Mouse (Mus musculus) left cerebral cortex, adult 11 months (tissue): ENCODE data around the gene Chfr.
"Not testable (repeated sequence)": the region's sequence is repeated elsewhere in the genome, so short reads cannot be mapped to it uniquely, and the experiment has no call there.

Source experiments
- DNase-seq: peaks from one replicate; pipeline ENCODE4 v3.0.0; 2022; ENCODE audit warnings: low spot score

Chfr gene

DNA sequence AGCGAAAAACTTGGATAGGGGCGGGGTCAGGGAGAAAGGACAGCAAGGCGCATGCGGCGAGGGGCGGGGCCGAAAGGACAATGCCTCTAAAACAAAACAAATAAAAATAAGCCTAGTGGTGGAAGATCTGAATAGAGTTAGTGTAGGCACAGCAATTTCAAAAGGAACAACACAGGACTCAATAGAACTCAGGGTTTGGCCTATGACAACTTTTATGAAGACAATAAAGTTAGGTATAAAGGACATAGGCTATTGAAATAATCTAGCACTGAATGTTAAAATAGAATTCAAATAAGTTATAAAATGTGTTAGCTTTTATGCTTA lies 27.4 kb upstream of the Chfr start:
- no peak for DNase-seq

DNA sequence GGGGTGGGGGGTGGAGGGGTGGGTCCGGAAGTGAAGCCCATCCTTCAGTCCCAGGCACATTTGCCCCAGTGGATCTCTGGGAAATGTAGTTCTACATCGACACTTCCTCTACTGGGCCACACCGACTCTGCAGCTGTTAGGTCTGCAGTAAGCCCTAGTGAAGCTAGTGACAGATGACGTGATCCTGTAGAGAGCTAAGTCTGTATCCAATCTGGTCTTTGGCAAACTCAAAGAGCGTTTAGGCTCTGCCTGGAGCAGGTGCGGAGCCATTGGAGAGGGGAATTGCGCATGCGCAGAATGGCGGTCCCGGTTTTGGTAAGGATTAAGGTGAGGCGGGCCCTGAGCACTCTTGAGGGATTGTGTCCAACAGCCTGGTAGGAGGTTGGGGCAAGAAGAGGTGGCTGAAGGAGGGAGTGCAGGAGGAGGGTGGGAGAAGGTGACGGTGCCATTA lies 25.6 kb upstream of the Chfr start, which contains the start of gene Zfp605:
Zfp605 (plus strand) TSS at position 102 of the 451 bp plus-strand sequence.
- peak; percentile 89 for DNase-seq

DNA sequence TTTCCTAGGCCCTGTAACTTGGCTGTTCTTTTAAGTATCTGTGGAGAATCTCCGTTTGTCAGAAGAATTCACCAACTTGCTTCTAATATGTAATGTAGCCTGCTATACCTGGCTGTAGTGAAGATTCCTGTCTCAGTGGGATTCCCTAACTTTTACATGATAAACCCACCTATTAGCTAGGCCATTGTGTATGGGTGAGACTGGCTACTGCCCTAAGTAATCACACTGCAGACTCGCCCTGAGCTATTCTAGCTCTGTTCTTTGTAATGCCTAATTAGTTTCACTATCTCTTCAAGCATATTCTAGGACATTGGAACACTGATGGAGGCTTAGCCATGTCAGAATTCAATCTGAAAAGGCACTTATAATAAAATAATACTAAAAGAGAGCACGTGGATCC lies 13.3 kb upstream of the Chfr start:
- DNase-seq = not testable (repeated sequence)

DNA sequence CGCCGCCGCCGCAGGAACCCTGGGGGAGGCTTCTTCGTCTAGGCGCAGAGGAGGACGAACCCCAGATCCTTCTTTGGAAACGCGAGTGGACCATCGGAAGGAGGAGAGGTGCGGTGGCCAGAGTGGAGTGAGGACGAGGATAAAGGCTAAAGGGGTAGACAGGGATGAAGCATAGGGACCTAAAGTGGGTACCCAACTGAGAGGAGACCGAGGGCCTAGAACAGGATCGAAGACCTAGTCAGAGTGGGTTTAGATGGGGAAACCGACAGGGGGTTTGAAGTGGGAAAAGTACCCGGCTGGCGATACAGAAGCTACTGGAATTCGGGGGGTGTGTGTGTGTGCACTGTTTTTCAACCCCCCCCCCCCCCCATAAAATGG lies 434 bp downstream of the Chfr start:
- no peak for DNase-seq

DNA sequence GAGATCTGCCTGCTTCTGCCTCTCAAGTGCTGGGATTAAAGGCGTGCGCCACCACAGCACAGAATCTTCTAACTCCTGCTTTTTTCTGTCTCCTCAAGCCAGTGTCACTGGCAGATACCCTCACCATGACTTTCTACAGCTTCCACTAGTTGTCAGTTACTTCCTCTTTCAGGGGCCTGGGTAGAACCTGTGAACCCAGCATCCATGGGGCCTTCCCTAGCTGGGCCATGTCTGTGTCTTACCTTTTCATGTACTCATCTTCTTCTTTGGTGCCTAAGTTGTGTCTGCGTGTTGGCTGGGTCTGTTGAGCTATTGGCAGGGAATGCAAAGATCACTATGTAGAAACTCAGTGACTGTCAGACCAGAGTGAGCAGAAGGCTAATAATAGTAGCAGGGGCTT lies 2.2 kb downstream of the Chfr start:
- DNase-seq = no peak

DNA sequence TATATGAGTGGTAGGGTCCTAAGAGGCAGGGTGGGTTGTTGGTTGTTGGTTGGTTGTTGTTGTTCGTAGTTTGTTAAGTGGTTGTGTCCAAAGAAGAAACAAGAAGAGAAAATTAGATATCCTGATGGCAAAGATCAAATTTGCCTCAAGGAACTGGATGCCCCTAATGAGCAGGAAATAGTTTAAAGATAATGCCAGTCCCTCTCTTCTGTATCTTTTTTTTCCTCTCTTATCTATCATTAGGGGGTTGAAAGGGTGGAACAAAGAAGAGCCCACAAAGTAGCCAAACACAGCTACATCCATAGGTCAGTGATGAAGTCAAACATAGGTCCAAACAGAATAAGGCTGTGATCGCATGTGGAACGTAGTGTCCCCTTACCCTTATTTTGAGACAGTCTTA lies 3.7 kb downstream of the Chfr start:
- DNase-seq = no peak

DNA sequence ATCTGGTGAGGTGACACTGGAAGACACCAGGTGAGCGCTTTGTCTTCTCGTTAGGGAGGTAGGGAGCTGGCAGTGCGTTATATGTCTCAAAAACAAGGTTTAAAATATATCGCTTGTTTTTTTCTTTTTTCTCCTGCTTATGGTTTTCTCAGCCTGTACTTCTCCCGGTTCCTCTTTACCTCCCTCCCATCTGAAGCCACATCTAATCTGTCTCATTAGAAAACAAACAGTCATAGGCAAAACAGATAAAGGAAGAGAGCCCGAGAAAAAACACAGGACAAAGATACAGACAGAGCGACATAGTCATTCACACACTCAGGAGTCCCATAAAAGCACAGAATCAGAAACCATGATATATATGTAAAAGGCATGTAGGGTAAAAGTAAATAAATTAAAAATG lies 4.8 kb downstream of the Chfr start:
- no peak for DNase-seq

DNA sequence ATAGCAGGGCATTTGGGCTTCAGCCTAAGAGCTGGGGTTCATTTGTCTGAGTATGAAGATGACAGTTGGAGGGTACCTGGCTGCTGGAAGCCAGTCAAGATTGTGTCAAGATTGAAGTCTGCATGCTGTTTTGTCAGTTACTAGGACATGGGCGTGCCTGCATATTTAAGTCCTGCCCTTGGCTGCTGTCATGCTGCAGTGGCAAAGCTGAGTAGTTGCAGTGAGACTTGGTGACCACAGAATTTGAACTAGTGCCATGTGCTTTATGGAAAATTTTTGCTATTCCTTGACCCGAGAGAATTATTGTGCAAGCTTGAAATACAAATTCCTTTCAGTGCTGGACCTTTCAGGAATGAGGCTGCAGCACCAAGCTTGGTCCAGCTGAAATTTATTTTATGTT lies 6.7 kb downstream of the Chfr start:
- DNase-seq = no peak

DNA sequence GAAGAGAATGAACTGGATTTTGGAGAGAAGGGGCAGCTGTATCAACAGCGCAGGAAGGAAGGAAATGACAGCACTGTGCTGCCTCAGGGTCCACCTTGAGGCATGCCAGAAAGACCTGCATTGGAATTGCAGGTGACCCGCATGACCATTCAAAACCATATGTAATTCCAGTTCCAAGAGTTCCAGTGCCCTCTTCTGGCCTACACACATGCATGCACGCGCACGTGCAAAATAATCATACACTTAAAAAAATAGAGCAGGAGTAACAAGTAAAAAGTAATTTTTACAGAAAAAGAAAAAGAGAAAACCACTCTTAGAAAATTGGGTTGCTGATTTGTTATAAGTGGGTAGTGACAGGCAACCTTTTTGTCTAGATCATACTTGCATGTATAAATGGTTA lies 7.4 kb downstream of the Chfr start:
- no peak for DNase-seq

DNA sequence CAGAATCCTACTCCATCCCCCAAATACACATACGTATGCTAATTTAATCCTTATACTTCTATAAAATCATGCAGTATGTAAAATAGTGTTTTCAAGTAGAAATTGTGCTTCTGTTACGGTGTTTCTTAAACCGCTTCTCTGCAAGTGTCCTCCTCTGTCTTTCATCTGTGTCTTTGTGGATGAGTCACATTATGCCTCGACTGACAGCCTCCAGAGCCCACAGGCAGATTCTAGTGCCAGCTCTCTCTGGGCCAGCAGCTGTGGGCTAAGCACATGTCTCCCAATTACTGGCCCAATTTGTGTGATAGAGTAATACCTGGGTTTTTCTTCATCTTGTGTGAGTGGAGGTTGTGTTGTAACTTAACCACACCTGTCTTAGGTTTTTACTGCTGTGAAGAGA lies 33.7 kb downstream of the Chfr start:
- DNase-seq = no peak

DNA sequence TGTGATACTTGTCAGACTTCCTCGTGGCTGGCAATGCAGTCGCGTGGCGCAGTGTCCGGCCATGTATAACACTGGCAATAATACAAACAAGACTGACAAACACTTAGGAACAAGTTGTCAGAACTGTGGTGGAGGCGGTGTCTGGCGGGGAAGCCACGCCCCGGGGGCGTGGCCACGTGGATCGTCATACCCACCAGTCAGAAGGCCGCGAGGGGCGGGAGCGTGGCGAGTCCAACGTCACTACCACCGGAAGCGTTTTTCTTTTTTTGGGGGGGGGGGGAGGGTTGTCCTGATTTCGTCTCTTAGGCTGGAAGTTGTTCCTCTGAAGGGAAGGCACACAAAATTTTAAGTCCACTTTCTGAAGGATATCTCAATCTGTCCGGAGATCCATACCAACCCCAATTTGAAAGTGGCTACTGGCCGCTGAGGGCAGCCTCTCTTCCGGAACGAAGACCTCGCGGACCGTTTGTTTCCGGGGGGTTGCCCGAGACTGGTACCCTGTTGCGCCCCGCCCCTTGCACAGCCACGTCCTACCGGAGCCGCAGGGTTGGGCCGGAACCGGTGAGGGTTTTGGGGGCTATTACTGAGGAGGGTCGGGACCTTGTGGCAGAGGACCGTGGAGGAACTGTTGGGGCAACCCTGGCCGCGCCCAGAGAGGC lies 40.8 kb downstream of the Chfr start, which contains the start of gene Golga3:
Golga3 (plus strand) TSS at position 340 of the 659 bp plus-strand sequence.
- DNase-seq = peak; percentile 87

DNA sequence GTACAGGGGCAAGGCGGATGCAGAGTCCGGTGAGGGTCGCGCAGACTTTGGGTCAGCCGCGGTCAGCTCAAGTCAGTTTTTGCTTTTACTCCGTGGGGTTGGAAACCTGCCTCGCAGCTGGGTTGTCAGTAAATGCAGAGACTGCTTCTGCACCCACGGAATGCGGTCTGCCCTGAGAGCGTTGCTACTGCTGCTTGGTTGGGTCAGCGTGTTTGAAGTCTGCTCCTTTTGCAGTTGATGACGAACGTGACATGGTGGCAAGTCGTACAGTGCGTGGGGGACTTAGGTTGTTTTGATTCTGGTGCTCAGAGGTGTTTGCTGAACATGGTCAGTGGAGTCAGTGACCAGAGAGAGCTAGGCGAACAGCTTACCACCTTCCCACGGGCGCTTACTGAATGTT lies 41.4 kb downstream of the Chfr start:
- DNase-seq = peak; percentile 7

DNA sequence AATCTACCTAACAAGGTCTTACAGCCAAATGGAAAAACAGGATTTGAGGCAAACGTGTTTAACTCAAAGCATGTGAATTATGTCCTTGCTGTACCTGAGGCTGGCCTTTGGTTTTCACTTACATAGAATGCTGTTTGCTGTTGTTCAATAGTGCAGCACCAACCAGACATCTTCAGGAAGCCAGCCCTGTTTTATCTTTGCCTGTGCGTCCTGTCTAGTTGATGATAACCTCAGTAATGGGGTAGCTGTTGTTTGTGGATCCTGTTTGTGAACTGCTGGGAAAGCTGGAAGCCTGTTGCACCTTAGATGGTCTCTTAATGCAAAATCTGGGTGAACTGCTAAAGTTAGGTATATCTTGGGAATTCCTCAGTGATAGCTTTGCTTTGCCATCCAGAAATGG lies 43.0 kb downstream of the Chfr start:
- DNase-seq = no peak

DNA sequence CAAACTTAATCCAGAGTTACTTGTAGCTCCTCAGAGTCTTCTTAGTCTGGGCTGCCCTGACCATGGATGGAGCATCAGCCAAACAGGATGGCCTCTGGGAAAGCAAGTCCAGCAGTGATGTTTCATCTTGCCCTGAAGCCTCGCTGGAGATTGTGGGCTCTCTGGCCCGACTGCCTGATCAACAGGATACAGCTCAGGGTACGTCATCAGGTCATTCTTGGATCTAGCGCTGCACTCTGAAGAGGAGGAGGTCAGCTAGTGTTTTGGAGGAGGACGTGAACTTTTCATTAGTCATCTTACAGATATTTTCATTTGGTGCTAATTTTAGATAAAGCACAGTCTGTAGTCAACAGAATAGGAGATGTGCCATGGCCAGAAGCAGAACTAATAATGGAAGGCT lies 46.1 kb downstream of the Chfr start:
- no peak for DNase-seq

DNA sequence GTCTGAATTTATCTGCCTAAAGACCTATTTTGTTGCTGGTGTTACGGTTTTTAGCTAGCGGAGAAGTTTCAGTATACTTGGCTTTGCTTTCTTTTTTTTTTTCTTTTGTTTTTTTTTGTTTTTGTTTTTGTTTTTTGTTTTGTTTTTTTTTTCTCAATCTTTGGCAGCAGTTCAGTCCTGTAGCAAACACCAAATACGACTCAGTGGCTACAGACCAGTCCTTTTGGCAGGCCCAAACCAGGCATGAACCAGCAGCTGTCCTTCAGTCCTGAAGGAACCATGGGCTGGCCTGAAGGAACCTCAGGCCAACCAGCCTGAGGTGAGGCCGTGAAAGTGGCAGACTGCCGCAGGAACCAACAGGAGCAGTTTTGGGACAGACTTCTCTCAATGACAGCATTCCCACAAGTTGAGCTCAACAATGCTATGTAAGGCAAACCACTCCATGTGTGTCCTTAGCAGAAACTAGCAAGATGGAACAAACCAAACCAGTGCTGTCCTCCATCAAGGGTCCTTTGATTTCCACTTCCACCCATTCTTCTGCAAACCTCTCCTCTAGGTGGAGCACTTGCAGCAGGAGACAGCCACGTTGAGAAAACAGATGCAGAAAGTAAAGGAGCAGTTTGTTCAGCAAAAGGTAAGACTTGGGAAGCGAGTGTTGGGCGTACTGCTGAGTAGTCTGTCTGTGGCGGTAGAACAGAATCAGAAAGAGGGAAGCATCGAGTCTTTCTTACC lies 67.7 kb downstream of the Chfr start:
- no peak for DNase-seq

DNA sequence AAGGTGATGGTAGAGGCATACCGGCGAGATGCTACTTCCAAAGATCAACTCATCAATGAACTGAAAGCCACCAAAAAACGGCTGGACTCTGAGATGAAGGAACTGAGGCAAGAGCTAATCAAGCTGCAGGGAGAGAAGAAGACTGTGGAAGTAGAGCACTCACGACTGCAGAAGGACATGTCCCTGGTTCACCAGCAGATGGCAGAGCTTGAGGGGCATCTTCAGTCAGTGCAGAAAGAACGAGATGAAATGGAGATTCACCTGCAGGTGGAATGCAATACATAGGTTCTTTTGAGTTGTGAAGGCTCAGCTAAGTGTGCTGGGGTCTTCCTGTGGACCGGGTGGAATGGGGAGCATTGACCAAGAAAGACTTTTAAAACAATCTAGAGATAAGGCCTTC lies 69.1 kb downstream of the Chfr start:
- DNase-seq = no peak

DNA sequence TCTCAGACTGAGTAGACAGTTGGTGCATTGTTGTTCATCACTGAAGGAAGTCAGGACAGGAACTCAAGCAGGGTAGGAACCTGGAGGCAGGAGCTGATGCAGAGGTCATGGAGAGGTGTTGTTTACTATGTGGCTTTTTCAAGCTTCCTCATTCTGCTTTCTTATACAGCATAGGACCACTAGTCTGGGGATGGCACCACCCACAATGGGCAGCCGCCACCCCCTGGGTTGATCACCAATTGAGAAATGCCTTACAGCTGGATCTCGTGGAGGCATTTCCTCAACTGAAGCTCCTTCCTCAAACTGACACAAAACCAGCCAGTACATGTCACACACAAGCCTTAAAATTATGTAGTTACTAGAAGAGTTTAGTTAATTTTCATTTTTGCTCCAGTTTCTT lies 75.7 kb downstream of the Chfr start:
- no peak for DNase-seq

DNA sequence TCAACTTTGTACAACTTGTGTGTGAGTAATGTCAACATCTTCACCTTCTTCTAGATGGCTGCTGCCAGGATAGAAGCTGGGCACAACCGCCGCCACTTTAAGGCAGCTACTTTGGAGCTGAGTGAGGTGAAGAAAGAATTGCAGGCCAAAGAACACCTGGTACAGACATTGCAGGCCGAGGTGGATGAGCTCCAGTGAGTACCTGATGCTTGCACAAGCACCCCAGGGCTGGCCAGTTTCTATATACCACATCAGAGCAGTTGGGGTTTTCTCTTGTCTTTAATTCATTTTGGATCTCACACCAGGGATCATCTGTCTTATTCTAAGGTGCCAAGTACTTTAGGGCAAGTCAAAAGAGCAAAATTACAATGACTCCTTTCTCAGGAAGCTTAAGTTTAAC lies 81.1 kb downstream of the Chfr start:
- no peak for DNase-seq

DNA sequence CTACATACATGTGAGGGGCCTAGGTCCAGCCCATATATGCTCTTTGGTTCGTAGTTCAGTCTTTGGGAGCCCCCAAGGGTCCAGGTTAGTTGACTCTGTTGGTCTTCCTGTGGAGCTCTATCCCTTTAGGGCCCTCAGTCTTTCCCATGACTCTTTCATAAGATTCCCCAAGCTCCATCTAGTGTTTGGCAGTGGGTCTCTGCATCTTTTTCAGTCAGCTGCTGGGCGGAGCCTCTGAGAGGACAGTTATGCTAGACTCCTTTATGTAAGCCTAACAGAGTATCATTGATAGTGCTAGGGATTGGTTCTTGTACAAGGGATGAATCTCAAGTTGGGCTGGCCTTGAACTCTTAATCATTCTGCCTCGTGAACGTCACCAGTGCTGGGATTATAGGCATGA lies 84.7 kb downstream of the Chfr start:
- no peak for DNase-seq
